Mouse (Mus musculus) granulocyte monocyte progenitor cell, adult 5-6 weeks (primary cell): Measurements from ENCODE around the gene Dysf. TPM values are rescaled to one million over a fixed set of nuclear protein-coding genes. Genes with fewer than 3 reads are reported as not detected.

Experiments
- ATAC-seq: replicated peaks from 2 replicates; pipeline ENCODE4 v1.8.0; 2016; ENCODE audit warnings: mild to moderate bottlenecking, moderate TSS enrichment, inconsistent platforms; ENCODE audit not compliant: poor library complexity, severe bottlenecking
- total RNA-seq, 2 experiments: library from RNA; stranded (forward) in 1 of 2; stranded (reverse) in 1 of 2; fragments of 200-712, 200-1000 nt in 1 of 2; fragments of >200 nt in 1 of 2; fragmentation: Nextera tagmentation in 1 of 2; gene quantifications; 2 replicates each; pipeline ENCODE4 v1.2.3; 2014 to 2017

Gene Dysf
- total RNA-seq, 2 experiments from 2014 or later, result not detected

GRCm38 (mm10) chr6:84048856-84049255 is 40.5 kb downstream of the Dysf start:
- no peak for ATAC-seq

- no peak for ATAC-seq
Observed at GRCm38 (mm10) chr6:84050238-84050637, 41.8 kb downstream of the Dysf start.

- no peak for ATAC-seq
Observed at GRCm38 (mm10) chr6:84051032-84051431, 42.6 kb downstream of the Dysf start.

- no peak for ATAC-seq
Observed at GRCm38 (mm10) chr6:84053874-84054530, 45.6 kb downstream of the Dysf start.

GRCm38 (mm10) chr6:84055619-84056018 is 47.2 kb downstream of the Dysf start:
- ATAC-seq, result no peak

GRCm38 (mm10) chr6:84057216-84057615 is 48.8 kb downstream of the Dysf start:
- no peak for ATAC-seq

GRCm38 (mm10) chr6:84058671-84059141 is 50.3 kb downstream of the Dysf start:
- ATAC-seq, result no peak

GRCm38 (mm10) chr6:84059771-84060414 is 51.5 kb downstream of the Dysf start:
- no peak for ATAC-seq

- peak; percentile 75 for ATAC-seq
Observed at GRCm38 (mm10) chr6:84061328-84061727, 52.9 kb downstream of the Dysf start.

GRCm38 (mm10) chr6:84062541-84062940 is 54.2 kb downstream of the Dysf start:
- ATAC-seq, result no peak

GRCm38 (mm10) chr6:84068236-84068635 is 59.8 kb downstream of the Dysf start:
- no peak for ATAC-seq

- ATAC-seq, result no peak
Observed at GRCm38 (mm10) chr6:84070251-84070650, 61.9 kb downstream of the Dysf start.

- ATAC-seq, result no peak; the same call in 1 of the 2 replicates
Observed at GRCm38 (mm10) chr6:84072574-84072973, 64.2 kb downstream of the Dysf start.

GRCm38 (mm10) chr6:84078172-84078571 is 69.8 kb downstream of the Dysf start:
- no peak for ATAC-seq

GRCm38 (mm10) chr6:84080631-84081030 is 72.2 kb downstream of the Dysf start:
- no peak for ATAC-seq

GRCm38 (mm10) chr6:84084757-84085156 is 76.4 kb downstream of the Dysf start:
- no peak for ATAC-seq

GRCm38 (mm10) chr6:84093473-84093872 is 85.1 kb downstream of the Dysf start:
- no peak for ATAC-seq

GRCm38 (mm10) chr6:84094536-84094935 is 86.1 kb downstream of the Dysf start:
- no peak for ATAC-seq

- ATAC-seq, result peak; percentile 71
Observed at GRCm38 (mm10) chr6:84094998-84095397, 86.6 kb downstream of the Dysf start.

GRCm38 (mm10) chr6:84095882-84096281 is 87.5 kb downstream of the Dysf start:
- peak; percentile 69 for ATAC-seq

- no peak for ATAC-seq
Observed at GRCm38 (mm10) chr6:84102002-84102401, 93.6 kb downstream of the Dysf start.
